Mouse (Mus musculus) cerebellum, adult 2 months (tissue): ENCODE results near the gene Nat8f3. TPM values are rescaled to one million over a fixed set of nuclear protein-coding genes. Genes with fewer than 3 reads are reported as not detected.
"Not testable (repeated sequence)": the region's sequence is repeated elsewhere in the genome, so short reads cannot be mapped to it uniquely, and the experiment has no call there.

ENCODE experiments used
- DNase-seq, 2 experiments: peaks; one replicate each; pipeline ENCODE4 v3.0.0; 2021
- H3K27ac ChIP-seq: fragments of 200-500 bp; 2 replicates; pipeline ENCODE4 v1.5.1; 2012; ENCODE audit warnings: low read length, control low read depth, inconsistent platforms; ENCODE audit not compliant: insufficient read depth
- H3K27me3 ChIP-seq: fragments of 200-500 bp; 2 replicates; pipeline ENCODE4 v1.6.1; 2012; ENCODE audit warnings: inconsistent platforms, mild to moderate bottlenecking, low read length, moderate library complexity; ENCODE audit not compliant: control insufficient read depth, insufficient read depth
- H3K4me1 ChIP-seq: fragments of 200-500 bp; 2 replicates; pipeline ENCODE4 v1.6.1; 2011; ENCODE audit warnings: low read length; ENCODE audit not compliant: control insufficient read depth, insufficient read depth
- H3K4me3 ChIP-seq: fragments of 200-500 bp; replicated peaks from 2 replicates; pipeline ENCODE3; 2011; ENCODE audit warnings: mild to moderate bottlenecking, low read depth, low read length, control low read depth; ENCODE audit not compliant: insufficient read depth
- CTCF ChIP-seq: fragments of 200-500 bp; IDR thresholded peaks from 2 replicates; pipeline ENCODE4 v1.5.1; 2011; ENCODE audit warnings: low read depth, mild to moderate bottlenecking, control low read depth, low read length, moderate library complexity, borderline replicate concordance; ENCODE audit not compliant: insufficient read depth
- POLR2A ChIP-seq: fragments of 200-500 bp; IDR thresholded peaks from 2 replicates; pipeline ENCODE4 v1.6.1; 2011; ENCODE audit warnings: low read length, control low read depth, borderline replicate concordance; ENCODE audit not compliant: insufficient read depth
- WGBS: fragments of 180-500 bp; shearing (Covaris S2); methylation state at CpG from one replicate; pipeline ENCODE4 v1.1.7; 2018; 5-methylcytosine and 5-hydroxymethylcytosine counted together
- polyA plus RNA-seq: library from polyadenylated mRNA; depleted of rRNA; stranded (reverse); fragments of >200 nt; gene quantifications from 2 replicates; pipeline ENCODE4 v1.2.3, GENCODE M21; 2012; rRNA removed

Nat8f3 gene
- polyA plus RNA-seq, result 10.3 and 11.3 TPM in 2 replicates

DNA sequence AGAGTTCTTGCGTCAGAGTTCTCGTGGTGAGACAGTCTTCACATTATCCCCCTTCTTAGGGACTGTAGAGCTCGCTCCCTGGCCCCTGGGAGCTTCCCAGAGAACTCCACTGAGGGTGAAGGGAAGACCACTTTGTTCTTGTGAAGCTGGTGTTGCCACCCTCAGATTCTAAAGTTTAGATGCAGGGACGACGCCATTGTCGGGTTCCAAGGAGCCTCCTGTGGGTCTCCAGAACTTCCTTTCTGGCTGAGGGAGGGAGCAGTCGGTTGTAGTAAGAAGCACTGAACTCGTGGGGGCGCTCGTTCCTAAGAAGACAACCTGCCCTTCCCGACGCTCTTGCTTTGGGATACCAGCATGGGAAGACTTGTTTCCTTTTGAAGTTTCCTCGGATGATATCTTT is at the start of gene Nat8f3:
Gene Nat8f3 (minus strand): TSS at position 223 of the 400 bp plus-strand sequence.
- WGBS, result 40% methylated on average over 13 of the region's 13 CpGs
- not testable (repeated sequence) for H3K4me1 ChIP-seq, H3K27me3 ChIP-seq, H3K4me3 ChIP-seq, H3K27ac ChIP-seq
- peak; percentile 13 to 33 for DNase-seq
- 0 out of 2 replicates have a peak, but pooled peaks have one; percentile 6 for TF ChIP-seq CTCF

GRCm38 (mm10) chr6:85813339-85813738 is 47.8 kb upstream of the Nat8f3 start:
- TF ChIP-seq POLR2A, result no peak
- TF ChIP-seq CTCF, result no peak
- WGBS, result 85% methylated on average over 2 of the region's 2 CpGs
- no peak for DNase-seq
- no peak overlapping the region for H3K27ac ChIP-seq
- no peaks in the 10 kb centered on the region; the same call in 1 of the 2 replicates for H3K27me3 ChIP-seq
- no peak overlapping the region for H3K4me3 ChIP-seq
- H3K4me1 ChIP-seq, result 0 out of 2 replicates have a peak, but pooled peaks cover 3% of the 10 kb centered on the region

DNA sequence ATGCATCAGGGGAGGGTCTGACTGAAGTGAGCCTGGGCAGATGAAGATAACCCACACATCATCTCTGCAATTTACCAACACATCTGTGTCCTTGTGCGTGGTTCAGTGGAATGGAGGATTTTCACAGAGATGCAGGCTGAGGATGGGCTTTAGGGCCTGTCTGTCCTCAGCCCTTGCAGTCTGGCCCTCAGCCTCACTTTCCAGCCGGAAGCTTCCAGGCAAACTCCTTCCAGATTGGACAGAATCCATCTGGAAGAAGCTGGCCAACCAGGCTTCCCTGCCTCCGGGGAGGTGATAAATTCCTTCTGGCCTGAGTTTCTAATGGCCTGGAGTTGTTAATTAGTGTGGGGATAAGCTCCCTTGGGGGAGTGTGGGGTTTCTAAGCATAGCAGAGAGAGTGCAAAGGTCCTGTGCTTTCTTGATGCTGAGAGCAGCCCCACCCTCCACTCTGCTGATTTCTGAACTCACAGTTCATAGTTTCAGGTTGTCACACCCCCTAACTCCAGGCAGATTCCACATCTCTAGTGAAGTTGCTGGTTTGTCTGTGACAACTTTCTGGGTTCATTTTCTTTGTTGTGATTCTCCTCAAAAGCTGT is 45.5 kb upstream of the Nat8f3 start:
- 36% methylated on average over 3 of the region's 3 CpGs for WGBS
- not testable (repeated sequence) for H3K27me3 ChIP-seq, H3K27ac ChIP-seq, H3K4me1 ChIP-seq, H3K4me3 ChIP-seq
- peak in 1 of 2 experiments; percentile 15 for DNase-seq

DNA sequence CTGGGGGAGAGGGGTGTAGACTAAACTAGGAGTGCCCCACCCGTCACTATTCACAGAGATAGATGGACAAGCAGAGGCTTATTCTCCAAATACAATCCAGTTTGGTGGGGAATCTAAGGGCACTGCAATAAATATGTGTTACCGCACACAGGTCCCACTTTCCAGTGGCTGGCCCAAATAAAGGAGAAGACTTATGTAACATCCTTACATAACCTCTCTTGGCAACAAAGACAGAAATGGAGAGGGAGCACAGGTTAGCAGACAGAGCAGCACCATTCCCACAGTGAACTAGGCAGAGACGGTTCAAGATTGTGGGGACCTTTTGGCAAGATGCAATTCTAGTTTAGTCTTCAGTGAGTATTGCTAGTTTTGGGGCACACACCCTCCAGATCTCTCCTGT is 45.0 kb upstream of the Nat8f3 start:
- not testable (repeated sequence) for H3K4me3 ChIP-seq, H3K27me3 ChIP-seq, H3K4me1 ChIP-seq, DNase-seq, H3K27ac ChIP-seq
- 53% methylated on average over 3 of the region's 3 CpGs for WGBS

- H3K27me3 ChIP-seq, H3K4me1 ChIP-seq, DNase-seq, H3K4me3 ChIP-seq, H3K27ac ChIP-seq: not testable (repeated sequence)
- WGBS, result 96% methylated on average over 2 of the region's 3 CpGs
Measured at GRCm38 (mm10) chr6:85809784-85810183, 44.2 kb upstream of the Nat8f3 start.

DNA sequence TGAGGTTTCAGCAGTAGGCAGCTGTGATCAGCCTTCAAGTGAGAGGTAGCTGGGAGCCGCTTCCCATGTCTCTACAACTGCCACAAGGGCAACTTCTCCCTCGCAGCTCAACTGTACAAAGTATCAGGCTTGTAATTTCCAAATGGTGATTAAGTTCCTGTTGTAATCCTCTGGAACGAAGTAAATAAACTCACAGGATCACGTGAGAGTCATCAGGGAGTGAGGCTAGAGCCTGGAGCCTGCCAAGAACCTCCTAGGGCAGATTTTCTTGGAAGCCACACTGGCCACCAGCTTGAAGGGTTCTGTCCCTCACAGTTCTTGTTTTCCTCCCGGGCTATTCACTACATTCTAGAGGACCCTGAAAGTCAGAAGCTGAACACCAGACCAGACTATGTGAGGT is 37.6 kb upstream of the Nat8f3 start:
- not testable (repeated sequence) for H3K4me1 ChIP-seq, H3K27me3 ChIP-seq, DNase-seq, H3K4me3 ChIP-seq, H3K27ac ChIP-seq
- WGBS, result 38% methylated on average over 5 of the region's 5 CpGs

GRCm38 (mm10) chr6:85763127-85764070 is 2.2 kb downstream of the Nat8f3 start:
- not testable (repeated sequence) for H3K4me3 ChIP-seq, H3K4me1 ChIP-seq, H3K27me3 ChIP-seq, H3K27ac ChIP-seq
- DNase-seq, result peak in 1 of 2 experiments; percentile 14
- WGBS, result 37% methylated on average over 6 of the region's 6 CpGs

DNA sequence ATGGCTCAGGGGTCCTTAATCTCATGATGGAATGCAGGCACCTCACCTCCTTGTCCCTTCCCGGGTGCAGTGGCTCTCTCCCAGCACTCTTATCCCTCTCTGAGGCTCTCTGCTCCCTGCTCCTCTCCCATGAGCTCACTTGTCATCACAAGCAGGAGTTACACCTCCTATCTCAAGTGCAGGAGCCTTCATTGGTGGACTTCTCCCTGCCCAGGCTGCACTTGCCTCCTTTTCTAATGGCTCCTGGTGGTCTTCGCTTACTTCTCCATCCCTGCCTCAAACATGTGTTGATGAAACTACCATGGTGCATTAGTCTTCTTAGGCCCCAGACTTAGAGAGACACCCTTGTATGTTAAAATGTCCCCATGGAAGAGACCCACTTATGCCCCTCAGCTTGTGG is 2.9 kb downstream of the Nat8f3 start:
- H3K4me3 ChIP-seq, H3K4me1 ChIP-seq, H3K27me3 ChIP-seq, DNase-seq, H3K27ac ChIP-seq: not testable (repeated sequence)
- WGBS, result 97% methylated on average over 1 of the region's 2 CpGs

DNA sequence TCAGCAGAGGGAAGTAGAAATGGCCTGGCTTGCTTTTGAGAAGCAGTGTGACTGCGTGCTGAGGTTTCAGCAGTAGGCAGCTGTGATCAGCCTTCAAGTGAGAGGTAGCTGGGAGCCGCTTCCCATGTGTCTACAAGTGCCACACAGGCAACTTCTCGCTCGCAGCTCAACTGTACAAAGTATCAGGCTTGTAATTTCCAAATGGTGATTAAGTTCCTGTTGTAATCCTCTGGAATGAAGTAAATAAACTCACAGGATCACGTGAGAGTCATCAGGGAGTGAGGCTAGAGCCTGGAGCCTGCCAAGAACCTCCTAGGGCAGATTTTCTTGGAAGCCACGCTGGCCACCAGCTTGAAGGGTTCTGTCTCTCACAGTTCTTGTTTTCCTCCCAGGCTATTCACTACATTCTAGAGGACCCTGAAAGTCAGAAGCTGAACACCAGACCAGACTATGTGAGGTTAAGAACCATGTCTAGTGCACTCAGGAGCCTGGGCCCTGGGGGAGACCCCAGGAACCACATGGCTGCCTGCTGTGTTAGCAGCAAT is 9.8 kb downstream of the Nat8f3 start:
- not testable (repeated sequence) for DNase-seq, H3K4me1 ChIP-seq, H3K27ac ChIP-seq, H3K27me3 ChIP-seq, H3K4me3 ChIP-seq
- WGBS, result 47% methylated on average over 4 of the region's 6 CpGs

DNA sequence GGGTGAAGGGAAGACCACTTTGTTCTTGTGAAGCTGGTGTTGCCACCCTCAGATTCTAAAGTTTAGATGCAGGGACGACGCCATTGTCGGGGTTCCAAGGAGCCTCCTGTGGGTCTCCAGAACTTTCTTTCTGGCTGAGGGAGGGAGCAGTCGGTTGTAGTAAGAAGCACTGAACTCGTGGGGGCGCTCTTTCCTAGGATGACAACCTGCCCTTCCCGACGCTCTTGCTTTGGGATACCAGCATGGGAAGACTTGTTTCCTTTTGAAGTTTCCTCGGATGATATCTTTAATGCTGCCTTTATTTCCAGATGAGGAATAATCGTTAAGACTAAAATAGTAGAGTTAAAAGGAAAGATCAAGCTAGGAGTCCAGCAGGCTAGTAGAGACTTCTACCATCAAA is 52.4 kb downstream of the Nat8f3 start, which contains the start of gene Nat8f7:
Gene Nat8f7 (minus strand): TSS at position 101 of the 400 bp plus-strand sequence.
- H3K27ac ChIP-seq, H3K4me1 ChIP-seq, H3K4me3 ChIP-seq, H3K27me3 ChIP-seq, DNase-seq: not testable (repeated sequence)
- 81% methylated on average over 10 of the region's 10 CpGs for WGBS

- DNase-seq, H3K27me3 ChIP-seq, H3K4me3 ChIP-seq, H3K27ac ChIP-seq, H3K4me1 ChIP-seq: not testable (repeated sequence)
- 0% methylated on average over 1 of the region's 1 CpGs for WGBS
Measured at GRCm38 (mm10) chr6:85709607-85710006, 55.9 kb downstream of the Nat8f3 start.

- DNase-seq, result peak; percentile 30 to 42
- H3K27ac ChIP-seq, H3K27me3 ChIP-seq, H3K4me1 ChIP-seq, H3K4me3 ChIP-seq: not testable (repeated sequence)
- WGBS, result 28% methylated on average over 5 of the region's 5 CpGs
Measured at GRCm38 (mm10) chr6:85709206-85709605, 56.3 kb downstream of the Nat8f3 start.
